Mouse (Mus musculus) frontal cortex, postnatal 36 days (tissue): ENCODE results near the gene Bcl2l11.
A peak's percentile ranks its signal among the peaks of the same experiment; 100 is the strongest.

Source experiments
- DNase-seq, 2 experiments: peaks; one replicate each; pipeline ENCODE4 v3.0.0; 2022; ENCODE audit warnings: low spot score in 2 of 2

The Bcl2l11 gene

GRCm38 (mm10) chr2:128111537-128111936, 14.3 kb upstream of the Bcl2l11 start:
- DNase-seq = no peak

GRCm38 (mm10) chr2:128114621-128115020, 11.2 kb upstream of the Bcl2l11 start:
- no peak for DNase-seq

GRCm38 (mm10) chr2:128115579-128115978, 10.3 kb upstream of the Bcl2l11 start:
- DNase-seq = no peak

GRCm38 (mm10) chr2:128117605-128118004, 8.2 kb upstream of the Bcl2l11 start:
- DNase-seq = no peak

- no peak for DNase-seq
These were observed 6.9 kb upstream of the Bcl2l11 start for GRCm38 (mm10) chr2:128118971-128119370.

- DNase-seq = peak; percentile 51 to 61
These were observed 3.3 kb upstream of the Bcl2l11 start for GRCm38 (mm10) chr2:128122491-128122890.

- peak in 1 of 2 experiments; percentile 11 for DNase-seq
These were observed 2.7 kb upstream of the Bcl2l11 start for GRCm38 (mm10) chr2:128122891-128123771.

- DNase-seq = peak in 1 of 2 experiments; percentile 8
These were observed 1.7 kb upstream of the Bcl2l11 start for GRCm38 (mm10) chr2:128123921-128124683.

- DNase-seq = no peak
These were observed 1.1 kb upstream of the Bcl2l11 start for GRCm38 (mm10) chr2:128124693-128125092.

- DNase-seq = peak in 1 of 2 experiments; percentile 18
These were observed 783 bp downstream of the Bcl2l11 start for GRCm38 (mm10) chr2:128126591-128127051.

GRCm38 (mm10) chr2:128127121-128127671, 1.4 kb downstream of the Bcl2l11 start:
- DNase-seq = peak; percentile 79 to 86

- peak; percentile 45 to 54 for DNase-seq
These were observed 2.0 kb downstream of the Bcl2l11 start for GRCm38 (mm10) chr2:128127691-128128292.

- no peak for DNase-seq
These were observed 2.7 kb downstream of the Bcl2l11 start for GRCm38 (mm10) chr2:128128532-128128931.

- no peak for DNase-seq
These were observed 5.7 kb downstream of the Bcl2l11 start for GRCm38 (mm10) chr2:128131503-128131902.

GRCm38 (mm10) chr2:128132635-128133034, 6.8 kb downstream of the Bcl2l11 start:
- DNase-seq = no peak

- no peak for DNase-seq
These were observed 8.0 kb downstream of the Bcl2l11 start for GRCm38 (mm10) chr2:128133865-128134264.

- no peak for DNase-seq
These were observed 8.6 kb downstream of the Bcl2l11 start for GRCm38 (mm10) chr2:128134474-128134873.

- no peak for DNase-seq
These were observed 9.1 kb downstream of the Bcl2l11 start for GRCm38 (mm10) chr2:128134948-128135347.

- DNase-seq = no peak
These were observed 11.1 kb downstream of the Bcl2l11 start for GRCm38 (mm10) chr2:128136769-128137433.

GRCm38 (mm10) chr2:128137480-128138276, 11.8 kb downstream of the Bcl2l11 start:
- no peak for DNase-seq
